Comparison of ENCODE assay signal across 8 mouse cellular contexts in genomic region chr15:96768301-96768993, GRCm38 (mm10).
DNase-seq lines count a peak whose midpoint lies in the region; ATAC-seq and TF ChIP-seq lines count a peak whose summit lies in the region.

No protein-coding gene starts in this region.

- no peaks in the 10 kb centered on the region for H3K9me3 ChIP-seq in heart, embryonic 10.5 days
- no peaks in the 10 kb centered on the region for H3K9me3 ChIP-seq in liver, embryonic 16.5 days (replicated peaks; ENCODE audit: control insufficient read depth, low read length)

- TF ChIP-seq CTCF in layer of hippocampus, adult 2 months (conservative IDR thresholded peaks at IDR 0.05), result no peak

- no peak overlapping the region for H3K9ac ChIP-seq in liver, embryonic 16.5 days (ENCODE audit: low read depth, low read length)

- no peak overlapping the region for H3K27ac ChIP-seq in layer of hippocampus, adult 2 months
- H3K27ac ChIP-seq in heart, embryonic 10.5 days, result peak overlapping the region; percentile 83
- H3K27ac ChIP-seq in liver, embryonic 16.5 days (ENCODE audit: low read length), result no peak overlapping the region

- no peak overlapping the region for H3K4me3 ChIP-seq in layer of hippocampus, adult 2 months
- no peak overlapping the region for H3K4me3 ChIP-seq in heart, embryonic 10.5 days
- H3K4me3 ChIP-seq in liver, embryonic 16.5 days (ENCODE audit: low read depth, low read length), result no peak overlapping the region

- peak; percentile 32; the same call in 1 of the 2 replicates for ATAC-seq in liver, embryonic 16.5 days (ENCODE audit: low read depth)

- peaks cover 43% of the 10 kb centered on the region for H3K4me1 ChIP-seq in heart, embryonic 10.5 days
- H3K4me1 ChIP-seq in liver, embryonic 16.5 days (ENCODE audit: control insufficient read depth, low read depth, low read length), result 0 out of 2 replicates have a peak, but pooled peaks cover 3% of the 10 kb centered on the region

- 81% methylated on average over 19 of the region's 19 CpGs for WGBS in heart, embryonic 10.5 days
- 63% methylated on average over 19 of the region's 19 CpGs for WGBS in liver, embryonic 16.5 days (ENCODE audit: insufficient replicate concordance)

- no peaks in the 10 kb centered on the region for H3K27me3 ChIP-seq in heart, embryonic 10.5 days (ENCODE audit: insufficient read depth, poor library complexity, severe bottlenecking)
- no peaks in the 10 kb centered on the region for H3K27me3 ChIP-seq in liver, embryonic 16.5 days (ENCODE audit: control insufficient read depth, insufficient read depth, low read depth, low read length)

- peak; percentile 22 to 28 for DNase-seq in layer of hippocampus, postnatal 10 days (ENCODE audit: low spot score in 2 of 2)
- no peak for DNase-seq in layer of hippocampus, adult 2 months (ENCODE audit: low spot score in 2 of 2)
- DNase-seq in NIH3T3 (ENCODE audit: low read depth), result peak; percentile 40
- DNase-seq in heart, embryonic 10.5 days (ENCODE audit: low spot score), result no peak
- DNase-seq in kidney, adult 11 months, result no peak
- no peak for DNase-seq in cerebellum, adult 11 months
- no peak for DNase-seq in frontal cortex, postnatal 36 days (ENCODE audit: low spot score in 2 of 2)

- no peaks in the 10 kb centered on the region for H3K36me3 ChIP-seq in heart, embryonic 10.5 days
- H3K36me3 ChIP-seq in liver, embryonic 16.5 days (ENCODE audit: control insufficient read depth, insufficient read depth), result no peaks in the 10 kb centered on the region

- no peak overlapping the region for H3K4me2 ChIP-seq in liver, embryonic 16.5 days (ENCODE audit: low read depth, low read length)

Comparison
In these comparisons a context has a peak if more than half of its experiments do, and no peak if none do; other contexts are left out.
1. DNase-seq: peak in layer of hippocampus, postnatal 10 days (2 of 2) and NIH3T3 (single experiment); none in layer of hippocampus, adult 2 months (0 of 2), heart, embryonic 10.5 days (single experiment), kidney, adult 11 months (single experiment), cerebellum, adult 11 months (single experiment) and frontal cortex, postnatal 36 days (0 of 2).